Comparison of ENCODE assay signal across 8 mouse cellular contexts in genomic region chr4:48046461-48046901, GRCm38 (mm10). TPM values are rescaled to one million over a fixed set of nuclear protein-coding genes. Genes with fewer than 3 reads are reported as not detected.
DNase-seq lines count a peak whose midpoint lies in the region; ATAC-seq lines count a peak whose summit lies in the region.

No protein-coding gene starts in this region.

- no peaks in the 10 kb centered on the region for H3K9me3 ChIP-seq in forebrain, embryonic 10.5 days
- no peaks in the 10 kb centered on the region for H3K9me3 ChIP-seq in intestine, embryonic 14.5 days (ENCODE audit: control insufficient read depth, low read length)
- no peaks in the 10 kb centered on the region for H3K9me3 ChIP-seq in midbrain, embryonic 14.5 days (ENCODE audit: control insufficient read depth, low read length)

- peak overlapping the region; percentile 78 for H3K4me3 ChIP-seq in forebrain, embryonic 10.5 days
- peak overlapping the region; percentile 70 for H3K4me3 ChIP-seq in intestine, embryonic 14.5 days (ENCODE audit: low read depth, low read length)
- H3K4me3 ChIP-seq in midbrain, embryonic 14.5 days (replicated peaks; ENCODE audit: low read depth, low read length): peak overlapping the region; percentile 71

- H3K9ac ChIP-seq in intestine, embryonic 14.5 days (ENCODE audit: low read length): no peak overlapping the region
- peak overlapping the region; percentile 72; the same call in 1 of the 2 replicates for H3K9ac ChIP-seq in midbrain, embryonic 14.5 days (replicated peaks; ENCODE audit: low read length)

- WGBS in forebrain, embryonic 10.5 days: under 1% methylated on average over 20 of the region's 20 CpGs
- WGBS in intestine, embryonic 14.5 days: under 1% methylated on average over 20 of the region's 20 CpGs
- under 1% methylated on average over 20 of the region's 20 CpGs for WGBS in midbrain, embryonic 14.5 days

- no peaks in the 10 kb centered on the region for H3K36me3 ChIP-seq in forebrain, embryonic 10.5 days (replicated peaks)
- H3K36me3 ChIP-seq in intestine, embryonic 14.5 days (ENCODE audit: control insufficient read depth, insufficient read depth, low read length): no peaks in the 10 kb centered on the region
- H3K36me3 ChIP-seq in midbrain, embryonic 14.5 days (ENCODE audit: control insufficient read depth, insufficient read depth, low read length): no peaks in the 10 kb centered on the region

- H3K27ac ChIP-seq in forebrain, embryonic 10.5 days: peak overlapping the region; percentile 86
- H3K27ac ChIP-seq in intestine, embryonic 14.5 days (ENCODE audit: low read depth): no peak overlapping the region
- no peak overlapping the region for H3K27ac ChIP-seq in midbrain, embryonic 14.5 days (replicated peaks; ENCODE audit: low read depth, low read length)

- ATAC-seq in intestine, embryonic 14.5 days (replicated peaks; ENCODE audit: low FRiP score, low TSS enrichment, low read depth): no peak
- ATAC-seq in midbrain, embryonic 14.5 days (ENCODE audit: low FRiP score, low TSS enrichment): no peak

- H3K27me3 ChIP-seq in forebrain, embryonic 10.5 days (ENCODE audit: poor library complexity, severe bottlenecking): peaks cover 63% of the 10 kb centered on the region
- H3K27me3 ChIP-seq in intestine, embryonic 14.5 days (replicated peaks; ENCODE audit: control insufficient read depth, insufficient read depth, low read length): peaks cover 64% of the 10 kb centered on the region
- H3K27me3 ChIP-seq in midbrain, embryonic 14.5 days (ENCODE audit: control insufficient read depth, insufficient read depth, low read length): peaks cover 48% of the 10 kb centered on the region

- H3K4me2 ChIP-seq in intestine, embryonic 14.5 days (ENCODE audit: low read length): peak overlapping the region; percentile 99
- peak overlapping the region; percentile 99 for H3K4me2 ChIP-seq in midbrain, embryonic 14.5 days (ENCODE audit: low read length)

- DNase-seq in kidney, adult 9 months: peak; percentile 28
- DNase-seq in kidney, adult 18-20 months: no peak
- peak; percentile 55 for DNase-seq in Muller cell, postnatal 12 days (ENCODE audit: inconsistent ontology term)
- DNase-seq in forebrain, embryonic 10.5 days (ENCODE audit: extremely low spot score, low spot score): peak; percentile 50
- DNase-seq in intestine, embryonic 14.5 days (ENCODE audit: low spot score): no peak
- DNase-seq in midbrain, embryonic 14.5 days: peak; percentile 59
- no peak for DNase-seq in urinary bladder, adult 18-20 months (ENCODE audit: low spot score in 2 of 2)
- no peak for DNase-seq in layer of hippocampus, adult 9-10 months (ENCODE audit: low spot score)

- peaks cover 69% of the 10 kb centered on the region for H3K4me1 ChIP-seq in forebrain, embryonic 10.5 days
- H3K4me1 ChIP-seq in intestine, embryonic 14.5 days (replicated peaks; ENCODE audit: control insufficient read depth, insufficient read depth, low read length): peaks cover 40% of the 10 kb centered on the region
- peaks cover 38% of the 10 kb centered on the region for H3K4me1 ChIP-seq in midbrain, embryonic 14.5 days (ENCODE audit: control insufficient read depth, insufficient read depth, low read length)

RNA-seq across cellular contexts. Expression of gene Nr4a3, which starts 1.5 kb away (rescaled TPM):
- 0.26 and 0.30 TPM in 2 replicates for polyA plus RNA-seq in forebrain, embryonic 10.5 days (2016; fragmentation: Nextera tagmentation; extraction: Ambion mirVana)
- polyA plus RNA-seq in intestine, embryonic 14.5 days (2014; fragmentation: Nextera tagmentation; extraction: Ambion mirVana): 0.15 TPM in 1 of 2 replicates, not detected in the other
- polyA plus RNA-seq in midbrain, embryonic 14.5 days (2014; fragmentation: Nextera tagmentation; extraction: Ambion mirVana): 1.1 and 1.4 TPM in 2 replicates

Comparison
In these comparisons a context has a peak if more than half of its experiments do, and no peak if none do; other contexts are left out.
1. DNase-seq: peak in kidney, adult 9 months (single experiment), Muller cell, postnatal 12 days (single experiment), forebrain, embryonic 10.5 days (single experiment) and midbrain, embryonic 14.5 days (single experiment); none in kidney, adult 18-20 months (single experiment), intestine, embryonic 14.5 days (single experiment), urinary bladder, adult 18-20 months (0 of 2) and layer of hippocampus, adult 9-10 months (single experiment).
2. Peak in every context shown above with its lines, with median percentiles within 50 percentile points of each other: H3K4me3 ChIP-seq.